Mouse (Mus musculus) heart, postnatal 10 days (tissue): Measurements from ENCODE around the gene Pakap. TPM values are rescaled to one million over a fixed set of nuclear protein-coding genes. Genes with fewer than 3 reads are reported as not detected.

Experiments
- DNase-seq, 2 experiments: peaks; one replicate each; pipeline ENCODE4 v3.0.0; 2021
- intact Hi-C: fragments of 180-260 bp; cut with DNase I; formaldehyde crosslinking; loops from one replicate; pipeline ENCODE4 v1.15.1; 2025
- total RNA-seq, 2 experiments: library from RNA; stranded (reverse); gene quantifications; 2 replicates each; pipeline ENCODE4 v1.2.3; 2021

Pakap gene
- total RNA-seq, 2 experiments from 2014 or later: 60.6 to 62.1 TPM

DNA sequence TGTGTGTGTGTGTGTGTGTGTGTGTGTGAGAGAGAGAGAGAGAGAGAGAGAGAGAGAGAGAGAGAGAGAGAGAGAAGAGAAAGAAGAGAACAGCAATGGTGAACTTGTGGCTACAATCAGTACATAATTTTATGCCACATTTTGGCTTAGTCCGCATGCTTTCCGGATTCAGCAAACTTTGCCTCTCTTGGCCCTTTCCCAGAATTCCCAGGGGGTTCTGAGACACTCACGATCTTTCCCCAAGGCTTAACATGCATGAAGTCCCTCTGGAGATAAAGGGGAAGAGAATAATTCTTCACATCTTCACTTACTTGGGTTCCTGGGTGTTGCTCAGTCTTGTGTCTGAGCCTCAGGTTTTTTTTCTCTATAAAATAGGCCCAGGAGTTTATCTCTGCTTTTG is 2.2 kb downstream of the Pakap start:
- intact Hi-C loops: no loop called here
- no peak for DNase-seq

DNA sequence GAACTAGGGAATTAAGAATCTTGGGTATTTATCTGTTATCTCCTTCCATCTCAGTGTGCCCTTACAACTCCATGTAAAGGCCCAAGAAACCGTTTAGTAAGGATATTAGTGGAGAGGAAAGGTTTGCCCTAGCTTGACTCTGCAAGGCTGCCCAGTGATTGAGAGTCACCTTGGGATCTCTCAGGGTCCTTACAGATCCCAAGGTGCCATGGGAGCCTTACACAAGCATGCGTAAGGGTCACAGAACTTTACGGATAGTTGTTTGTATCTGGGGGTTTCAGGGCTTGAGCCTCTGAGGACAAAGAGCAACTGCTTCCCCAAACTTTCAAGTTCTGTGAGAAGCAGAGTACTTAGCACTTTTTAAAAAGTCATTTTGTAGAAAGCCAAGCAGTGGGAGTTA is 6.2 kb downstream of the Pakap start:
- intact Hi-C loops: no loop called here

DNA sequence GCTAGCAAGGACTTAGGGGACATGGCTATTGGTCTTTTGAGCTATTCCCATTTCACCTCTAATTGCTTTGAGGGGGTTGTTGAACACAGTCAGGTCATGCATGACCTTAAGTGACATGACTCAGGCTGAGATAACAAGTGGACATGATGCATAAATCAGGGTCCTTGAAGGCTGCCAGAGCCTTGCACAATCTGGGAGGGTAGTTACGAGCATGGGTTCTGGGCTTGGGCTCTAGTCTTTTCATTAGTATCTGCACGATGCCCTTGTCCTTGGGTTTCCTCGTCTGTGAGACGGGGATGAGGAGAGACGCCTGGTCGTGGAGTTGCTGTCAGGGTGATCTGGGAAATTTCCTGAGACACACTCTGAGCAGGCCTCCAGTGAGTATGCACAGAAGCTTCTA is 6.7 kb downstream of the Pakap start:
- no peak for DNase-seq
- intact Hi-C loops: no loop called here

More for the DNA sequence above, 6.2 kb downstream of the Pakap start:
- no peak for DNase-seq

DNA sequence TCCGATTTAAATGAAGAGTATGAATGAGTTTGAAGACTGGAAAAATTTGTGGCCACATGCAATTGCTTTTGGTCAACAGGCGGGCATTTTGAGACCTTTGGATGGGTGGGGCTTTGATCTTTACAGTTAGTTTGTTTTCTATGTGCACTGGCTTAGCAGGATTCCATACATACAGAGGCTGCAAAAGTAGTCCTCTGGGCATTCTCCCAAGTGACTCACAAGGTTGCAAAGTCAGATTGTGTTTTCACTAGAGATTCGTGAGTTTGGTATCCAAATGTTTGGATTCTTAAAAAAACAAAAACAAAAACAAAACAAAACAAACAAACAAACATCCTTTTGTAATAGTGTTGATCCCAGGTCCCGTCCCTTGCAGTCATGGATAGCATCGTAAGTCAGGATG is 7.7 kb downstream of the Pakap start:
- DNase-seq: no peak
- intact Hi-C loops: no loop called here

DNA sequence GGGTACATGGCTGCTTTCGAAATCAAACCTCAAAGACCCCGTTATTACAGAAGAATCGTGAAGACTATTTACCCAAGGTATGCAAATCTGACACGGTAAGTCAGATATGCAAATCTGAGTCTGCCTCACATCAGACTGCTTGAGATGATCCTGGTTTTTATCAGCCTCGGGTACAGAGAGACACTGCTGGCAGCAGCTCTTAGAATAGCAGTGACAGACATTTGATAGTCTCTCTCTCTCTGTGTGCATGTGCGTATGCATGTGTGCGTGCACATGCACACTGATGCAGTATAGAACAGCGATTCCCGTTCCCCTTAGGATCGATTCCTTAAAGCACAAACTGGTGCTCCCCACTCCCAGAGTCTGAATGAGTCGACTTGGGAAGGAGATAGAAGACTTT is 8.1 kb downstream of the Pakap start:
- DNase-seq: no peak
- intact Hi-C loops: no loop called here

DNA sequence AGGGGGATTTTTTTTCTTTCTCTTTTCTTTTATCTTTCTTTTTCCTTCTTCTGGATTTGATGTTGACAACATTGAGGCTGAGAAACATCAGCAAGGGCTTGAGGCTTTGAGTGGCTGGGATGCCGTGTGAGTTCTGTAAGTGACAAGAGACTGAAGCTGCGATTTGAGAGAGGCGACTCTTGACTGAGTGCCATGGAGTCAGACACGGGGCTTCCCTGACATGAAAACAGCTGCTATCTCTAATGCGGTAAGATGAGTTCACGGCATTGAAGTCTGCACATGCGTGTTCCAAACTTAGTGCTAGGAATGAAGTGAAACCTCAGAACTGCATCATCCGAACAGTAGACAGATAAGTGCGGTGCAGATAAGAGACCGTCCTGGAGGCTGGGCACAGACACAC is 11.7 kb downstream of the Pakap start:
- DNase-seq: no peak
- intact Hi-C loops: no loop called here

DNA sequence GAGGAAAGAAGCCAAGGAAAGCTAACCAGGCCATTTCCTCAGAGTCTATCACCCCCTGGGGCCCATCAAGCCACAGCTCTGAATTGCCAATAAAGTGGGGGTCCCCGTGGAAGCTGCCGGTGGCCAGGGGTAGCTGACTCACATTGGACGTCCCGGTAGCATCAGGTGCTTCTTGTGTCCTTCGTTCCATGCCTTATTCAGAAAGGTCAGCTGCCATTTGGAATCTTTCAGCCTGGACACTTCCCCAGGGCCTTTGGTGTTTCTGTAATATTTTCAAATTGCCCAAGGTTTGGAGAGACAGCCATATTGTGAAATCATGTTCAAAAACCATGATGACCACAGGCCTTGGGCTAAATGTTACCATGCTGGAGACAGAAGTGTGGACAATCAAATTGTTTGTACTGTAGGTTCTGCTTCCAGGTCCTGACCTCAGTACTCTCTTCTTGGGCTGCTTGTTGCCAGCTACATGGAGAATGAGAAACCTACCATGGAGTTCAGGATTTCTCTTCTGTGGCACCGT is 17.4 kb downstream of the Pakap start:
- DNase-seq: no peak
- intact Hi-C loops: no loop called here

DNA sequence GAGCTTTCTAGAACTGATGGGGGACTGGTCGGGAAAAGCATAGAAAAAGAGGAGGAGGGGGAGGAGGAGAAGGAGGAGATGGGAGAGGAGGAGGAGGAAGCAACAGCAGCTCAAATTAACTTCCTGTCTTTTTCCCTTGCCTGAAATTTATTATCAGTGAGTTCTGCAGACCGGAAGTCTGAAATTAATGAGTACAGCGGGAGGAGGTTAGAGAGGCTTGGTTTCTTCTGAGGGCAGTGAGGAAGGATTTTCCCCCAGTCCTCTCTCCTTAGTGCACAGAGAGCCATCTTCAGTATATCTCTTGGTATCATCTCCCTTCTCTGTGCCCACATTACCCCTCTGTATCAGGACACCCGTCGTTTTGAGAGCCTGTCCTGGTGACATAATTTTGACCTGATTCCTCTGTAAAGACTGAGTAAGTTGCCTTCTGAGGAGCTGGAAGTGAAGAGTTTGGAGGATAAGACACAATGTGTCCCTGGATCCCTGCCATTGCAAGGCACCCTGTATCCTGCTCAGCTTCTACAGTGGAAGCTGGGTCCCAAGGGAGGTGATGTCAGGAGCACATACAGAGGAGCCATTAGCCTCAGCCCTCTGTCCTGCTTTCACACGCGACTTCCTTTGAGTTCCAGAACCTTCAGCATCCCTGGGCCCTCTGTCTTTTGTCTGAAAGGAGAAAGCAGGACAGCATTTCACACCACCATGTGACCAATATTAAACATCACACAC is 19.1 kb downstream of the Pakap start:
- peak; percentile 44 to 57 for DNase-seq
- intact Hi-C loops: no loop called here

DNA sequence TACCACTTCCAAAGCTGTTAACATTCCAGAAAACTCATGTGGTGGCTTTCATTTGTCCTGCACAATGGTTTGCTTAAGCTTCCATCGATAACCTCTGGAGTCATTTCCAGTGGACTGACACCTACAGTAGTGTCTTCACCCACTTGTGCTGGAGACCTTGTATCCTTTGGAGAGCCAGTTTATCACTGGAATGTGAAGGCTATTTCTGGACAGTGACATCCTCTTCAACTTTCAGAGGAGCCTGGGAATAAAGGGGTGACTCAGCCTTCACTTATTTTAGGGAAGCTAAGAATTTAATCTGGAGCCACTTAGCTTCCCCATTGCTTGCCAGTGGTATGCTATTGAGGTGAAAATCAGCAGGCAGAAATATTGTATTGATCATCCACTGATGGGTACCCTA is 20.4 kb downstream of the Pakap start:
- DNase-seq: peak; percentile 60 to 65
- intact Hi-C loops: no loop called here

DNA sequence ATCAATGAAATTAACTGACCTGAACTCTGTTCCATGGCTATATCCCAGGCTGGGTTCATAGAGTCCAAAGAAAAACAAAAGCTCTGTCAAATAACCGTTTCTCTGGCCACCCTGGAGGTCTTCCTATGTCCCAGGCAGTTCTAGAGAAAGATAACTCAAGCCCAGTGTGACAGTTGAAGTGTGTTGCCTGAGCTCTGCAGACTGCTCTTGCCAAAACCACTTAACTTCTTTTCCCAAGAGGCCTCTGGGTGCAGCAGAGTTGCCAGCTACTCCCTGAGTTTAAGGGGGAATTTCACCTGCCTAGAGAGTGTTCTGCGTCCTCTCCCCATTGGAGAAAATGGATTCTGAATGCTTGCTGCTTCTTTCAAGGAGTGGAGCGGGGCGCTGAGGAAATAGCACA is 24.8 kb downstream of the Pakap start:
- DNase-seq: peak; percentile 57
- intact Hi-C loops: no loop called here

DNA sequence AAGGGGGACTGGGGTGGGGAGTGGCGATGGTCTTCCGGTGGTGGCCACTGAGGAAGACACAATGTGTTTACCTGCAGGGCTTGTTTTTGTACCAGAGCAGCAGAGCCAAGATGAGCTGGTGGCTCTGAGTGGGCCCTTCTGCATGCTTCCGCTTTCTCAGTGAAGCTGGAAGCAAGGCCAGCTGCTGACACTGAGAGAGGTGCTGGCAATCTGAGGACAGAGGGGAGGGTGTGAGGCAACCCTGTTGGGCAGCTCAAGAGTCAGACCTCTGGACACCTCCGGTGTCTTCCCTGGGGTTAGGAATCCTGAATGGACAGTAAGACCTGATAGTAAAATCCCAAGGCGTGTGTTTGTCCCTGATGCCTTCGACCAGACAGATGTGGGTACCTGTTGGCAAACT is 32.0 kb downstream of the Pakap start:
- intact Hi-C loops: no loop called here

DNA sequence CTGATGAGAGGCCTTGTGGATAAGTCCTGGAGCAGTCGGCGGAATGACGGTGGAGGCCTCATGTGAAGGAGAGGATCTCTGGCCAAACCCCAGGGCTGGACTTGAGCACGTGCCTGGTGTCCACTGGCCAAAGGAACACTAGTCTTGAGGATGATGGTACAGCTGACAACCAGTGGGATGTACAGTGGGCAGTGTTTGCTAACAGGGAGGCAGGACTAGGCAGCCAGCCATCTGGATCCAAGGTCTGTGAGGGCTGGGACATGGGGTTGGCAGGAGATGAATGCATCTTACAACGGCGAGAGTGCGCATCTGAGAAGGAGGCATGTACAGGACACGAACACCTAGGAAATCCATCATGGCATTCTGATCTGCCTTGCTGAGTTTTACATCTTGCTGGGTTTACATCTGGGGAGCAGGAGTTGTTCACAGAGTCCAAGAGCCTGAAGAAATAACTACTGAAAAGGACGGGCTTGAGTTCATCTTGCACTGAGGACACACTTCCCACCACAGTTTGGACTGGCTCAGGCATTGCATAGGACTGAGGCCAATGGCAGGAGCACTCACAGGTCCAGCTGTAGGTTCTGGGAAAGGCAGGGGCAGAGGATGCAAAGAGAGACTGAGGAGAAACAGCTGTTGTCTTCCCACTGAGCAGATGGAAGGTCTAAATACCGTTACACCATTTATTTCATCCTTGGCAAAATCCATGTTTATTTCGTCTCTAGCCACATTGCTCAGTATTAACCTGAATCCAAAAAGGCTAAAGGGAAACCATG is 32.9 kb downstream of the Pakap start:
- peak; percentile 38 to 41 for DNase-seq
- intact Hi-C loops: no loop called here

More for the DNA sequence above, 32.0 kb downstream of the Pakap start:
- no peak for DNase-seq

DNA sequence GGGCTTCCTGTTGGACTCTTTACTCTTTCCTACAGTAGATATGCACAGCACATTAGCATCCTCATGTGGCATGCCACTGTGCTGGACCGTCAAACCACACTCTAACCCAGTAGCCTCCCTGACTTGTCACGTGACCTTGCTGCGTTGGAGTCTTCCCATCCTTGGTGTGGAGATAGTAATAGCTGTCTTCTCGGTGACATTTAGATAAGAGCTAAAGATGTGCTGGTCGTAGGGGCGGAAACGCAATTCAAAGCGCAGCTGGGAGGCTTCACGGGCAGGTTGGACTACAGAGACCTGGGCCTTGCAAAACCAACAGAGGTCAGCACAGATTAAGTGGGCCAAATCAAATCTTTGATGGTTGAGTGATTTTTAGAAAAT is 33.5 kb downstream of the Pakap start:
- intact Hi-C loops: no loop called here

DNA sequence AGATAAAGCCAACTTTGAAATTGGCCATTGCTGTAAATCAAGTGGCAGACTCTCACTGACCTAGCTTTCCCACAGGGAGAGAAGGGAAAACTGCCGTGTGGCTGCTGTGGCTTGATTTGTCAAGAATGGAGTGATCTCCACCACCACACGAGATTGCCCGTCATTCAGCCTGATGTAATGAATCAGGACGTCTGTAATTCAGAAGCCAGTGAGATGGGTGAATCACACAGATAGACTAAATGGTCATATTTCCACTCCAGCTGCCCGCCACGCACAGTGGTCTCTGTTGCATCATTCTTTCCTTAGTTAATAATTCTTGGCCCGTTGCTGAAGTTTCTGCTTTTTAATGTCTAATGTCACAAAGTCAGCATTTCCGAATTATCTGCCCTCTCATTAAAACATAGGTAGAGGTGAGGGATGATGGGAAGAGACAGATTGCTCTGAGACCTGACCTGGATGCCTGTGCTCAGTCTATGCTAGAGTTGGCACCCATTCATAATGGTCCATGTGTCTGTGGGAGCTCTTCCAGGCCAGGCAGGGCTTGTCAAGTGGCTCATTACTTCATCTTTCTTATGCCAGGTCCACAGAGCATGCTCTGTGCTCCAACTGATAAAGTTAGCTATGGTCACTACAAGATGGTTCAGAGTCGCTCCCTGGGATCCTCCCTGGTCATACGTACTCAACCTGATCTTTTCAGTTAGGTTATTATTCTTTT is 34.1 kb downstream of the Pakap start:
- intact Hi-C loops: no loop called here
- DNase-seq: peak; percentile 50 to 52

More for the DNA sequence above, 33.5 kb downstream of the Pakap start:
- DNase-seq: no peak

DNA sequence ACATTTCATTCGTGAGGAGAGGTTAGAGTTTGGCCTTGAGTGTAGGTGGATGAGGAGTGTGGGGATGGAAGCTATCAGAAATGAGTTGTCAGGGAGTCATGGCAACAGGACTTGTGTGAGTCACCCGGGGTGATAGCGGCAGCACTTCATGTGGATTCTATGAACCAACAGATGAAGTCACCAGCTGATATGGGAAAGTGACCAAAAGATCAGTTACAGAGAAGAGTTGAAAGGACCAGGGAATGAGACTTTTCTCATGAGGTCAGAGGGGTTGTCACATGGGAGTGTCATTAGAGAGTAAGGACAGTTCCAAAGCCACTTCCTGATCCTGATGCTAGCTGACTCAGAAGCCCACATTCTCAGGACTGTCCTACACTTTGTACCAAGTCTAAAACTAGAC is 38.3 kb downstream of the Pakap start:
- intact Hi-C loops: loop anchor here (2.0 kb wide), 1 partner anchor 37 kb away; the partner anchor contains the start of gene Pakap
- DNase-seq: peak; percentile 42 to 60

DNA sequence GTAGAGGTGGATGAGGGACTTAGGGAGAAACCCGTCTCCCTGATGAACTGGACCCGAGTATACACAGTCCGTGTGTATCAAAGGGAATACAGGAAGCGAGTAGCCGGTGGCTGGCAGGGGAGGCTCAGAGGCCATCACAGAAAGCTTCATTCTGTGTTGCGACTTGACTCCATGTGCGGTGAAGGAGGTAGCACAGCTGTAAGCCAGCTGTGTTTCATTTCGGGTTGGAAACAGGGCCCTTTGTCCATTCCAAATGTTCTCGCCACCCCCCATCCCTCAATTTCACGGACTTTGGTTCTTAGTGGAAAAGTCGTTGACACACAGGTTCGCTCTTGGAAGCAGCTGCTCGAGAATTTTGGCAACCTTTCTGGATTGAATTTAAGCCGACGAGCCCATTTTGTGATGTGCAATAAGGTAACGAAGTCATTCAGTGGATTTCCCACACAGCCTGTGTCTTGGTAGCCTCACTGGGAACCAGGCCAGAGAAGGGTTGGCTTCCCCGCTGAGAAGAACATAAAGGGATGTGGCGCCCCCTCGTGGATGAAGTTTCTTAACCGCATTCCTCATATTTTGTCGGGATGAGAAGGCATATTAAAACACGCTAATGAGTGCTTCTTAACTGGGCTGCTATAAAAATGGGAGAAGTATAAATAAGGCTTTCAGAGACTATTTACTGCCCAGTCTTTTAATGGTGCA is 39.4 kb downstream of the Pakap start:
- peak; percentile 92 to 96 for DNase-seq
- intact Hi-C loops: loop anchor here (1.0 to 2.0 kb wide), 3 partner anchors 39 to 237 kb away; partner anchors contain the start of gene Pakap

DNA sequence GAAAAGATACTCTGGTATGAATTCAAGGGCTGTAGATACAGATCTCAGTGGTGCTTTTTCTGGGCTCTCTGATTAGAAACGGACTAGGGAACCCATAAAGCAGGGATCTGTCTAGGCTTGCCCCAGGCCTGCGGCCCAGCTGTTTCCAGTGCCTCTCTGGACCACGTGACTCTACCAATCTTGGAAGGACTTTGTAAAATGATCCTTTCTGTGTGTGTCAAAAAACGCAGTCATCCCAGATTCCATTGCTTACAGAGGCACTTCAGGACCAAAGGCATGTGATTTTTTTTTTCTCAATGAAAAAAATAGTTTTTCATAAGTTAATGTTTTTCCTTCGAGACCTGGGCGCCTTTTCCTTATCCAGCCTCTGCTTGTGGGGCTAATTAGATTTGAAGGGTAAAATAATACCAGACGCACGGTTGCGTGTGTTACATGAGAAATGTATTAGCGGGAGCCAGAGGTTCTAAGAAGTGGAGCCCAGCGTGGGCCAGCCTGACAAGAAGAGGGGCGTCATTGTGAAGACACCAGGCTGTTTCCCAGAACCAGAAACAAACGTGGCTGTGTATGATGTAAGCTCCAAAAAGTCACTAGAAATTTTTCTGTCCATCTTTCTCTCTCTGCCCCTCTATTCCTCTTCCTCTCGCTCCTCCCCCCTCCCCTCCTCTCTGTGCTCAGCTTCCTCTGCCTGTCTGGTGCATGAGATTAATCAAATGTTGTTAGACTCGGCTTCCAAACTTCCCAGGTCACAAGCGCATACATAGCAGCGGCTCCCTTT is 43.5 kb downstream of the Pakap start:
- peak; percentile 33 to 42 for DNase-seq
- intact Hi-C loops: no loop called here

DNA sequence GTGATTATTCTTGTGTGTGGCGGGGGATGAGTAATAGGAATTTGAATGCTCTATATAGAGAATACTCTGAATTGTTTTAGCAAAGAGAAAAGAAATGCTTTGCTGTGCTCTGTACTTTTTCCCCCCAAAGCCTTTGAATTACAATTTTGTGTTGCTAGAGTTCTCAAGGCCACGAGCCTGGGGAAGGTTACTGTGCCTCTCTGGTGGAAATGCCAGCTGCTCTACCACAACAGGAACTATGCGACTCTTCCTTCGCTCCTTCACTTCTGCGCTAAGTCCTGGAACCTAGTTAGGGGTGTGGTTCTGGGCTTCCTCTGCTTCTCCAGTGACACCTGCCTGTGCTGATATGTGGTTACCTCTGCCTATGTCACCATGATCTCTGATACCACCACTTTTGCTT is 44.7 kb downstream of the Pakap start:
- intact Hi-C loops: no loop called here
- no peak for DNase-seq

DNA sequence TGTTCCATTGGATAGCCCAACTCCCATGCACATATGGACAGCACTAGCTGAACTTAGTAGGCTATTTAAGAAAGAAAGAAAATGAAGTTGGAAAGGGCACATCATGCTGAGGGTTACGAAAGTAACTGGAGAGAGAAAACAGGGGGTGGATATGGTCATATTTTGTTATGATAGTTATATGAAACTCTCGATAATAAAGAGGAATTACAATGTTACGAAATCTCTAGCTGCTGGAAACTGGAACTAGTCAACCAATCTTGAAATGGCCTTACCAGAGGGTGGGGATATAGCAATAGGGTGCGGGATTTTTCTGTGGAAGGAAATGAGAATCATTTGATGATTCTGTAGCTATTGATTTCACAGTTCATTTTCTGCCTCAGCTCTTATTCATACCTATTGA is 46.7 kb downstream of the Pakap start:
- DNase-seq: no peak
- intact Hi-C loops: no loop called here

DNA sequence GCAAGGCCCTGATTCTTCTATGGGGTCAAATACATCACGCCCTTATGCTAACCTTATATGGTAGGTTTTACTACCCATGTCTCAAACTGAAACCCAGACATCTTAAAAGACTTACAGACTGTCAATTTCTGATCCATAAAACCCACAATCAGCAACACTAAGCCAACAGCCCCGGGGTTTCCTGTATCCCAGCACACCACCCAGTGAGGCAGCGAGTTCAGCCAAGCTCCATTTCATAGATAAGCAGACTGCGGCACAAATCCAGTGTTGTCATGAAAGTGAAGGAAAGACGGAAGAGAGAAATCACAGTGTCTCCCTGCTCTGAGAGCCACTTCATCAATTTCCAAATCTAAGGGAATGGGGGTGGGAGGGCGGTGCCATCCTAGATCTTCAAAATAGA is 50.8 kb downstream of the Pakap start:
- DNase-seq: no peak
- intact Hi-C loops: no loop called here
